Mouse (Mus musculus): ENCODE results near the gene Itln1. TPM values are rescaled to one million over a fixed set of nuclear protein-coding genes. Genes with fewer than 3 reads are reported as not detected.

Gene Itln1
- polyA plus RNA-seq, 1 experiment from 2014 or later: not detected

DNA sequence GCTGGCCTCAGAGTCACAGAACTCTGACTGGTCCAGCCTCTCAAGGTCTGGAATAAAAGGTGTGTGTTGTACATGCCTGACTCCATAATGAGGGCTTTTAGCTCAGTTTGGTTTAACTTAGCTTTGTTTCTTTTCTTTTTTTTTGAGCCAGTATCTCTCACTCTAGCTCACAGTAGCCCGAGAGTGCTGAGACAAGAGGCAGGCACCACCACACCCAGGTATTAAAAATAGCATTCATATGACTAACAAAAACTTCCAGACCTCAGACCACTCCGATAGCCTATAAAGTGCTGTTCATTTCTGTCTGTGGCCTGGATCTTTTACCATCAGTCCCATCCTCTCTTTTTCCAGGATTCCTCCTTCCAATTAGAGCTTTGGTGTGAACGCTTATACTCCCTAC is 65.4 kb downstream of the Itln1 start:
- Histone ChIP-seq H3K4me1 (ENCODE audit: control insufficient read depth, insufficient read depth, low read length) (no peaks in the 10 kb centered on the region), H3K9me3 (ENCODE audit: control insufficient read depth, low read length) (no peaks in the 10 kb centered on the region), H3K4me3 (ENCODE audit: low read depth, low read length) (no peak overlapping the region), H3K9ac (ENCODE audit: low read depth, low read length) (no peak overlapping the region), H3K4me2 (ENCODE audit: low read depth, low read length) (no peak overlapping the region), H3K36me3 (ENCODE audit: control insufficient read depth, insufficient read depth, low read length) (no peaks in the 10 kb centered on the region), H3K27me3 (replicated peaks; ENCODE audit: control insufficient read depth, insufficient read depth, low read length) (no peaks in the 10 kb centered on the region), H3K27ac (replicated peaks; ENCODE audit: low read depth, low read length) (no peak overlapping the region)
- ATAC-seq (ENCODE audit: low read depth) (no peak), DNase-seq (ENCODE audit: low spot score) (no peak)
- WGBS: 82% methylated on average over 3 of the region's 3 CpGs

Other genes starting within 250 kb of the Itln1 start
- gene Usp21, start 247.3 kb downstream of the Itln1 start, polyA plus RNA-seq (2014; fragmentation: Nextera tagmentation; extraction: Ambion mirVana): 64.2 and 74.3 TPM in 2 replicates
- 110 and 117 TPM in 2 replicates for gene Ufc1, start 240.3 kb downstream of the Itln1 start, polyA plus RNA-seq (2014; fragmentation: Nextera tagmentation; extraction: Ambion mirVana)
- 46.0 and 52.1 TPM in 2 replicates for gene Dedd, start 206.1 kb downstream of the Itln1 start, polyA plus RNA-seq (2014; fragmentation: Nextera tagmentation; extraction: Ambion mirVana)
- 28.8 and 29.7 TPM in 2 replicates for gene Nit1, start 189.6 kb downstream of the Itln1 start, polyA plus RNA-seq (2014; fragmentation: Nextera tagmentation; extraction: Ambion mirVana)
- 49.1 and 49.5 TPM in 2 replicates for gene Pfdn2, start 189.6 kb downstream of the Itln1 start, polyA plus RNA-seq (2014; fragmentation: Nextera tagmentation; extraction: Ambion mirVana)
- gene Klhdc9, start 174.5 kb downstream of the Itln1 start, polyA plus RNA-seq (2014; fragmentation: Nextera tagmentation; extraction: Ambion mirVana): 2.2 and 3.0 TPM in 2 replicates
- gene Nectin4, start 165.2 kb downstream of the Itln1 start, polyA plus RNA-seq (2014; fragmentation: Nextera tagmentation; extraction: Ambion mirVana): 7.7 and 10.7 TPM in 2 replicates
- 1.9 and 2.0 TPM in 2 replicates for gene Arhgap30, start 146.3 kb downstream of the Itln1 start, polyA plus RNA-seq (2014; fragmentation: Nextera tagmentation; extraction: Ambion mirVana)
- gene Usf1, start 124.0 kb downstream of the Itln1 start, polyA plus RNA-seq (2014; fragmentation: Nextera tagmentation; extraction: Ambion mirVana): 68.9 and 84.9 TPM in 2 replicates
- 2.0 and 3.6 TPM in 2 replicates for gene Tstd1, start 116.4 kb downstream of the Itln1 start, polyA plus RNA-seq (2014; fragmentation: Nextera tagmentation; extraction: Ambion mirVana)
- 27.0 and 29.5 TPM in 2 replicates for gene F11r, start 97.8 kb downstream of the Itln1 start, polyA plus RNA-seq (2014; fragmentation: Nextera tagmentation; extraction: Ambion mirVana)
- 13.8 TPM in 2 replicates for gene Alyref2, start 31.8 kb downstream of the Itln1 start, polyA plus RNA-seq (2014; fragmentation: Nextera tagmentation; extraction: Ambion mirVana)
- gene Cd244a, start 23.9 kb upstream of the Itln1 start, polyA plus RNA-seq (2014; fragmentation: Nextera tagmentation; extraction: Ambion mirVana): 0.35 TPM in 1 of 2 replicates, not detected in the other
- gene Ly9, start 72.1 kb upstream of the Itln1 start, polyA plus RNA-seq (2014; fragmentation: Nextera tagmentation; extraction: Ambion mirVana): 0.31 TPM in 1 of 2 replicates, not detected in the other
- gene Slamf7, start 117.7 kb upstream of the Itln1 start, polyA plus RNA-seq (2014; fragmentation: Nextera tagmentation; extraction: Ambion mirVana): 0.05 and 0.21 TPM in 2 replicates
- gene Cd48, start 146.7 kb upstream of the Itln1 start, polyA plus RNA-seq (2014; fragmentation: Nextera tagmentation; extraction: Ambion mirVana): 5.0 and 5.5 TPM in 2 replicates
- gene Slamf1, start 231.8 kb upstream of the Itln1 start, polyA plus RNA-seq (2014; fragmentation: Nextera tagmentation; extraction: Ambion mirVana): 0.07 and 0.17 TPM in 2 replicates